Mouse (Mus musculus) heart, embryonic 16.5 days (tissue): ENCODE measurements at regions not wholly inside any gene's neighbourhood (a gene's known extent, or its start where the extent isn't known, plus 50 kb on each side); places are given as distances from the start of the nearest gene placed in this dataset.

Experiments
- ATAC-seq: fragments of 200-750 bp; cut with Nextera tagmentation; replicated peaks from 2 replicates; pipeline ENCODE4 v1.8.0; 2017; ENCODE audit warnings: moderate number of reproducible peaks; ENCODE audit not compliant: insufficient read depth, low FRiP score; ENCODE audit errors: extremely low read depth
- H3K27ac ChIP-seq: fragments of 300-500 bp; sonication (generic); 2 replicates; pipeline ENCODE4 v1.5.1; 2014; ENCODE audit warnings: mild to moderate bottlenecking, low read length, control low read depth, moderate library complexity
- H3K27me3 ChIP-seq: fragments of 300-500 bp; sonication (generic); 2 replicates; pipeline ENCODE4 v1.6.1; 2014; ENCODE audit warnings: low read length, mixed read lengths; ENCODE audit not compliant: control insufficient read depth, insufficient read depth
- H3K36me3 ChIP-seq: fragments of 300-500 bp; sonication (generic); 2 replicates; pipeline ENCODE4 v1.6.1; 2014; ENCODE audit not compliant: control insufficient read depth, insufficient read depth
- H3K4me1 ChIP-seq: fragments of 300-500 bp; sonication (generic); 2 replicates; pipeline ENCODE4 v1.6.1; 2014; ENCODE audit warnings: low read length, mixed read lengths; ENCODE audit not compliant: control insufficient read depth, insufficient read depth
- H3K4me2 ChIP-seq: fragments of 300-500 bp; sonication (generic); 2 replicates; pipeline ENCODE4 v1.6.1; 2014; ENCODE audit warnings: low read depth, mild to moderate bottlenecking, control low read depth, low read length
- H3K4me3 ChIP-seq: fragments of 300-500 bp; sonication (generic); 2 replicates; pipeline ENCODE4 v1.5.1; 2014; ENCODE audit warnings: mild to moderate bottlenecking, control low read depth, low read length
- H3K9ac ChIP-seq: fragments of 300-500 bp; sonication (generic); 2 replicates; pipeline ENCODE4 v1.6.1; 2014; ENCODE audit warnings: low read length, control low read depth
- H3K9me3 ChIP-seq: fragments of 300-500 bp; sonication (generic); replicated peaks from 2 replicates; pipeline ENCODE4 v1.6.1; 2016; ENCODE audit warnings: low read length; ENCODE audit not compliant: control insufficient read depth
- WGBS: fragments of 180-500 bp; shearing (Covaris S2); extraction: QIAGEN DNeasy Blood & Tissue Kit; methylation state at CpG from one replicate; pipeline ENCODE4 v1.1.7; 2014; 5-methylcytosine and 5-hydroxymethylcytosine counted together

DNA sequence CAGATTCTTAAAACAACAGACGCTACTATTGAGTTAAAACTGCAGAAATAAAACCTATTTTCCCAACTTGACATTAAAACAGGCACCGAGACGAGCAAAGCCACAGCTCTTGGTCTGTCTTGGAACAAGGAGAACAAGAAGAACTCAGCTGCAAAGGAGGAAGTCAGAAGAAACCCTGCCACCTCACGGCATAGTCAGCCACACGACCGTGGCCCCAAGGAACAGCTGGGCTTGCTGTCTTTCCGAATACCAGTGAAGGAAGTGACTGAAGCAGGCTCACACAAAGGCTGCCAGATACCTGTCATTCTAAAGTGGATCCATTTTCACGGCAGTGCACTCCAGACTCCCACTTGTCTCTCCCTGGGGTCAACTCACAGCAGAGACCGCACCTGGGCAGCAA is 187.3 kb upstream of the Afdn start:
- no peak overlapping the region for H3K4me2 ChIP-seq
- no peaks in the 10 kb centered on the region for H3K9me3 ChIP-seq
- WGBS, result 55% methylated on average over 9 of the region's 9 CpGs
- no peak overlapping the region for H3K9ac ChIP-seq
- no peak overlapping the region for H3K4me3 ChIP-seq
- H3K36me3 ChIP-seq, result no peaks in the 10 kb centered on the region
- H3K27me3 ChIP-seq, result no peaks in the 10 kb centered on the region
- no peak for ATAC-seq
- H3K4me1 ChIP-seq, result no peaks in the 10 kb centered on the region
- H3K27ac ChIP-seq, result no peak overlapping the region

DNA sequence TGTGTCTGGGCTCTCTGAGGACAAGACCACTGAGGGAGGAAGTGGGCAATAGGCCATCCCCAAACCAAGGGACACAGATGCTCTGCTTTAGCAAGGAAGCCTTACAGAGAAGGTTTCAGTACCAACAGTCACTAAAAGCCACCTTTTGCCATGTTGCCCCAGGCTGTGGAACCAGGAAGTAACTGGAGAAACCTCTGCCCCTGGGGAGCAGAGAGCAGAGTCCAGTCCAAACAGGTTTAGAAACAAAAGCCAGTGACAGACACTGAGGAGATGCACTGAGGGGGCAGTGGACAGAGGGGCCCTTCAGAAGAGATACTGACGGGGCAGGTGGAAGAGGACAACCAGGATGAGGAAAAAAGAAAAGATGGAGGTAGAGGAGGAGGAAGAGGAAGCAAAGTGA is 186.2 kb upstream of the Afdn start:
- Histone ChIP-seq H3K4me2 (no peak overlapping the region), H3K4me1 (no peaks in the 10 kb centered on the region), H3K4me3 (no peak overlapping the region), H3K9me3 (no peaks in the 10 kb centered on the region), H3K27me3 (no peaks in the 10 kb centered on the region), H3K9ac (no peak overlapping the region), H3K27ac (no peak overlapping the region), H3K36me3 (no peaks in the 10 kb centered on the region)
- WGBS, result 89% methylated on average over 1 of the region's 1 CpGs
- ATAC-seq, result no peak

DNA sequence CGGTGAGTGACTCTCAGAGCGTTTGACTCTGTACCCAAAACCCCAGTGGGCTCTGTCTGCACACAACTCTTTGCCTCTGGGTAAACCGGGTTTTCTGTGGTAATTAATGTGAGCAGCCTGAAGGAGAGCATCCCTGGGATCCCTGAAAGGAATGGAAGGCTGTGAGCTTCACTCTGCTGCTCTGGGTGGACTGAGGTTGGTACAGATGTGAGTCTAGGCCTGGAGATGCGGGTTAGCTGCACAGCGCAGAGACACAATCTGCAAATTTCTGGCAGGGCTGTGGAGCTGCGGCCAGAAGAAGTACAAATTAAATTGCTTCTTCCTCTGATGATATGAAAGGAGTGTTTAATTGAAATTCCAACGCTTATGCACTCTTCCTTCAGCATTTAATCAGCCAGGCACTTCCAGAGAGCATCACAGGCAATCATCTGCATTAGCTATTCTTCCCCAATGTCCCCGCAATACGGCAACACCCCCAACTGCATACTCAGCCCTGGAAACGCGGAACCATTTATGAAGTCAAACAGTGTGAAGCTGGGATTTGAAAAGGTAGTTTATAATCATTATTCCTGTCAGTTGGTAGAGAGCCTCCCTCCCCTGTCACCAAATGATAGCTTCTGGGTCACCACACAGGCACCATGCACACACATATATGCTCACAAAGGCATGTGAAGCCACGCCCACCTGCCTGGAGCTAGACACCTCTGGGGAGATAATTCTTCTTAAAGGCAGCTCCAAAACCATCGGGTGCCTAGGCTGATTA is 185.5 kb upstream of the Afdn start:
- H3K4me3 ChIP-seq, result no peak overlapping the region
- H3K27me3 ChIP-seq, result no peaks in the 10 kb centered on the region
- H3K27ac ChIP-seq, result no peak overlapping the region
- ATAC-seq, result no peak
- no peaks in the 10 kb centered on the region for H3K9me3 ChIP-seq
- no peak overlapping the region for H3K9ac ChIP-seq
- 70% methylated on average over 13 of the region's 13 CpGs for WGBS
- H3K4me1 ChIP-seq, result no peaks in the 10 kb centered on the region
- no peaks in the 10 kb centered on the region for H3K36me3 ChIP-seq
- H3K4me2 ChIP-seq, result no peak overlapping the region

DNA sequence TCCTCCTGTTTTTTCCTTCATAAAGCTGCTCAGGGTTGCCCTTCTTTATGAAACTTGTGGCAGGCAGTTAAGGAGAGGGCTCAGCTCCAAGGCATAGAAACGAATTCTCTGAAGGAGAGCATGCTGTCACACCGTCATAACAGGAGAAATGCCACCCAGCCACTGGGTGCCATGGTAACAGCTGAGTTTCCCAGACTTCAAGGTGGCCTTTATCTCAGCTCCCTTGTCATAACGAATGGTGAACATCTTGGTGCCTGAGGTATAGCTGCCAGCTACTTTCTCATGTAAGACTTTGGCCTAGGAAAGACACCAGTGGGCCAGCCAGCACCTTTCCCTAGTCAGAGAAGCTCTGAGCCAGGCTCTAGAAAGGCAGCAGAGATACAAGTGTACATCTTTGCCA is 182.5 kb upstream of the Afdn start:
- Histone ChIP-seq H3K4me1 (no peaks in the 10 kb centered on the region), H3K9ac (no peak overlapping the region), H3K27me3 (no peaks in the 10 kb centered on the region), H3K36me3 (no peaks in the 10 kb centered on the region), H3K9me3 (no peaks in the 10 kb centered on the region), H3K4me2 (no peak overlapping the region), H3K4me3 (no peak overlapping the region), H3K27ac (no peak overlapping the region)
- WGBS, result 60% methylated on average over 3 of the region's 3 CpGs
- no peak for ATAC-seq

DNA sequence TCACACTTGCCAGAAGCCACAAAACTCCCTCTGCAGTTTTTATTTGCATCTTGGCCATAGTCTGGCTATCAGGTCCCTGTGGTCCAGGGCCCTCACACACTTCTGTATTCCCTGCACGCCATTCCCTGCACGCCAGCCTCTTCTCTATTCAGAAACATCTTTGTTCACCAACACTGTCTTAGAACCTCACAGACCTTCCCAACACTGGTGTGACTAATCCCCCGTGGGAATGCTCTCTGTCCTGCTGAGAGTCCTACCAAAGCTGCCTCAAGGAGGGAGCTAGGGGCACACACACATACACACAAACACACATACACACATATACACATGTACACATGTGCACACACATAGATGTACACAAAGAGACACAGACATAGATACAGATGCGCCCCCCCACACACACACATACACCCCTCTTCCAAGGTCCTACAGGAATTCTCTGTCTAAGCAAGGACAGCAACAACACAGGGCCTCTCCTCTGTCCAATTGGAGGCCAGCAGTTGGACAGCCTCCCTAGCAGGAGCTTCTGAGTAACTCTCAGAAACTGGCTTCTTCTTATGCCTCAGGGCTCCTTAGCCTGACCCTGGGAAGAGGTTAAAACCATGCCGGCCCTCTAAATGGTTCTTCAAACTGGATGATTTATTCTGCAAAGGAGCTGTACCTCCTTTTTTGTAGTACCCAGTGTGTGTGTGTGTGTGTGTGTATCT is 179.0 kb upstream of the Afdn start:
- H3K27me3 ChIP-seq, result no peaks in the 10 kb centered on the region
- H3K4me2 ChIP-seq, result no peak overlapping the region
- H3K9me3 ChIP-seq, result peaks cover 3% of the 10 kb centered on the region
- no peaks in the 10 kb centered on the region for H3K4me1 ChIP-seq
- H3K9ac ChIP-seq, result no peak overlapping the region
- no peaks in the 10 kb centered on the region for H3K36me3 ChIP-seq
- H3K4me3 ChIP-seq, result no peak overlapping the region
- 78% methylated on average over 5 of the region's 5 CpGs for WGBS
- no peak overlapping the region for H3K27ac ChIP-seq
- ATAC-seq, result no peak

DNA sequence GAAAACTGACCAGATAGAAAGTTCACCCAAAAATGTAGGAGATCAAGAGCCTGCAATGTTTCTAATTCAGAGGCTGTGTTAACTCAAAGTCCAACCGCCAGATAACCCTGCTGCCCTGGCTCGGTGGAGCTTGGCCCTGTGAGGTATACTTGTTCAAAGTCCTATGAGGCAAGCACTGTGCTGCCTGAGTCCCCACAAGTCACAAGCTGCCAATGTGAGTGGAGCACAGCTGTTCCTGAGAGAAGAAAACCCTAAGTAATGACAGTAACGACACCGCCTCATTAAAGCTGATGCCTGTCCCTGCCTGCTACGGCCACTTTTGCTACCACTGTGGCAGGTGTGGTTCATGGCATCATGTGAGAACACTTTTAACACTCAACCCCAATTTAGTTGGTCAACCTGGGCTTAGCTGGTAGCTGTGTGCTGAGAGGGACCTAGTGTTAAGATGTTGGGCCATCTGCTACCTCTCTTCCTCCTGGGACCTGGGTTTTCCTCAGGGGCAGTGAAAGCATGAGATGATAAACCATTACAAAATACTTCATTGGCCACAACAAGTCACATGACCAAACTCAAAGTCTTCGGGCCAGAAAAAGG is 178.2 kb upstream of the Afdn start:
- no peaks in the 10 kb centered on the region for H3K36me3 ChIP-seq
- H3K9me3 ChIP-seq, result peaks cover 5% of the 10 kb centered on the region
- H3K9ac ChIP-seq, result no peak overlapping the region
- no peak overlapping the region for H3K27ac ChIP-seq
- no peaks in the 10 kb centered on the region for H3K4me1 ChIP-seq
- H3K27me3 ChIP-seq, result no peaks in the 10 kb centered on the region
- no peak for ATAC-seq
- H3K4me2 ChIP-seq, result no peak overlapping the region
- WGBS, result 74% methylated on average over 6 of the region's 6 CpGs
- no peak overlapping the region for H3K4me3 ChIP-seq

DNA sequence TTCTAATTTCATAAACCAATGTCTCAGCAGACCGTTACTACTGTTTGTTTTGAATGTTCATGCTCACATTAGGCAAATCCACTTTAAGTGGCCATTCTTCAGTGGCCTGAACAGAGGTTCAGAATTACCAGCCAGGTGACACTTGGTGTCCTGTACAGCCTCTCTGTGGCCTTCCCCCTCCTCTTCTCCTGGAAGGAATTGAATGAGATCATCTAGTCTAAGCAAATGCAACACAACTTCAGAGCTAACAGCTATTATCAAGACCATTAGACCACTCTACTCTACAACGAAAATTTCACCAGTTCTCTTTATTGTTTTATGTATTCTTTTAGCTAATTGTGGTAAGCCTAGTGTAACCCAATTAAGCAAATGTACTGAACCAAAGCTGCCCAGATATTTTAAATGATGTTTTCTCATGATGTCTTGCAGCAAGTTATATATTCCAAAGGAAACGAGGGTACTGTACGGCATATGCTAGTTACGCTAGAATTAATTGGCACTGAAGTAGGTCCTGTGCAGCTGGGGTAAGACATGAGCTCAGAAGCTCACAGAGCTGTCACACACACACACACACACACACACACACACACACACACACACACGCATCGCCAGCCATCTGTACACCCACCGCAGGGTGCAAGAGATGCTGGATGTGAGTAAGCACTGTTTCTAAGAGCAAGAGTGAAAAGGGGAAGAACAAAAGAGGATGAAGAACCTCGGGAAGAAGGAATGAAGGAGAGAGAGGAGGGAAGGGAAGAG is 176.7 kb upstream of the Afdn start:
- H3K27me3 ChIP-seq, result no peaks in the 10 kb centered on the region
- no peaks in the 10 kb centered on the region for H3K4me1 ChIP-seq
- H3K27ac ChIP-seq, result no peak overlapping the region
- WGBS, result 78% methylated on average over 9 of the region's 9 CpGs
- H3K9ac ChIP-seq, result no peak overlapping the region
- peaks cover 7% of the 10 kb centered on the region for H3K9me3 ChIP-seq
- H3K36me3 ChIP-seq, result no peaks in the 10 kb centered on the region
- H3K4me3 ChIP-seq, result no peak overlapping the region
- H3K4me2 ChIP-seq, result no peak overlapping the region
- no peak for ATAC-seq

DNA sequence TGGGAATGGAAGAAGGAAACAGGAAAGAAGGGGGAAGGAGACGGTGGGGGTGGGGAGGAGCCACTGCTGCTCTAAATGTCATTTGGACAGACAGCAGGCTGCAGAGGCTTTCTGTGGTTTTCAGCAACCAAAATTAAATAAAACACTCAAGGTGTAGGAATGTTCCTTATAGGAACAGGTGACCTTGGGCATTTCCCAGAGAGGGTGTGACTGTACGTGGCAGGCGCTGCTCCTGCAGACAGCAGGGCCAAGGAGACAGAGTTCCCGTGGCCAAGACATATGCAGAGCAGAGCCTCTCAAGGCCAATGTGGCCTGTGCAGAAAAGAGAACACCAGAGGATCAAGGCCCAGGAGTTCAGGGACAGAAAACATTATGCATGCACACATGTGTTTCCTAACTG is 175.9 kb upstream of the Afdn start:
- H3K4me2 ChIP-seq, result no peak overlapping the region
- H3K27me3 ChIP-seq, result no peaks in the 10 kb centered on the region
- 79% methylated on average over 4 of the region's 4 CpGs for WGBS
- H3K9me3 ChIP-seq, result peaks cover 7% of the 10 kb centered on the region
- H3K9ac ChIP-seq, result no peak overlapping the region
- no peak for ATAC-seq
- H3K4me1 ChIP-seq, result no peaks in the 10 kb centered on the region
- H3K4me3 ChIP-seq, result no peak overlapping the region
- no peak overlapping the region for H3K27ac ChIP-seq
- no peaks in the 10 kb centered on the region for H3K36me3 ChIP-seq
